Mouse (Mus musculus): ENCODE data around the gene Gm3173.
"Not testable (repeated sequence)": the region's sequence is repeated elsewhere in the genome, so short reads cannot be mapped to it uniquely, and the experiment has no call there.

GRCm38 (mm10) chr14:4414965-4415835 is 15.6 kb upstream of the Gm3173 start, which contains the start of gene Gm3164:
- TF ChIP-seq CTCF (IDR thresholded peaks at IDR 0.05 in 2 of 3, conservative IDR thresholded peaks at IDR 0.05 in 1 of 3; ENCODE audit: control insufficient read depth in 1 of 3, insufficient read depth in 1 of 3, low read depth in 2 of 3, low read length in 3 of 3, poor library complexity in 1 of 3, severe bottlenecking in 1 of 3); POLR2A (IDR thresholded peaks at IDR 0.05; ENCODE audit: control insufficient read depth in 1 of 2, insufficient read depth in 1 of 2, low read depth in 1 of 2, low read length in 2 of 2, poor library complexity in 1 of 2); MAX (IDR thresholded peaks at IDR 0.05; ENCODE audit: low read length): not testable (repeated sequence)

Measured in MEL (cell line).